Mouse (Mus musculus) MEL (cell line): ENCODE measurements at regions not wholly inside any gene's neighbourhood (a gene's known extent, or its start where the extent isn't known, plus 50 kb on each side); places are given as distances from the start of the nearest gene placed in this dataset.

Experiments used
- DNase-seq: peaks from one replicate; pipeline ENCODE4 v3.0.0; 2011; ENCODE audit warnings: low read depth, low spot score
- H3K27ac ChIP-seq: 2 replicates; pipeline ENCODE4 v1.5.1; 2012; ENCODE audit warnings: low read depth, mild to moderate bottlenecking, control low read depth, low read length, moderate library complexity; ENCODE audit not compliant: control insufficient read depth
- H3K27me3 ChIP-seq, 2 experiments: fragments of 150-350 bp in 1 of 2; sonication (generic) in 1 of 2; 2 replicates each; pipeline ENCODE4 v1.6.1; 2012; ENCODE audit warnings: low read length in 2 of 2, mild to moderate bottlenecking in 2 of 2, improper control_type of control experiment in 1 of 2, moderate library complexity in 1 of 2; ENCODE audit not compliant: insufficient read depth in 2 of 2, control insufficient read depth in 1 of 2
- H3K36me3 ChIP-seq, 2 experiments: 2 replicates each; pipeline ENCODE4 v1.6.1; 2012 to 2014; ENCODE audit warnings: low read length in 2 of 2, improper control_type of control experiment in 1 of 2, inconsistent platforms in 1 of 2, mild to moderate bottlenecking in 1 of 2; ENCODE audit not compliant: insufficient read depth in 2 of 2, control insufficient read depth in 1 of 2
- H3K4me1 ChIP-seq, 2 experiments: fragments of 150-350 bp in 1 of 2; sonication (generic) in 1 of 2; 2 replicates each; pipeline ENCODE4 v1.6.1; 2012; ENCODE audit warnings: low read length in 2 of 2, improper control_type of control experiment in 1 of 2, mild to moderate bottlenecking in 1 of 2; ENCODE audit not compliant: insufficient read depth in 2 of 2, control insufficient read depth in 1 of 2
- H3K4me3 ChIP-seq, 2 experiments: fragments of 150-350 bp in 1 of 2; sonication (generic) in 1 of 2; 2 replicates each; pipeline ENCODE4 v1.5.1; 2012; ENCODE audit warnings: low read depth in 2 of 2, low read length in 2 of 2, mild to moderate bottlenecking in 2 of 2, moderate library complexity in 2 of 2, control low read depth in 1 of 2, improper control_type of control experiment in 1 of 2; ENCODE audit not compliant: control insufficient read depth in 1 of 2, insufficient read depth in 1 of 2
- H3K79me2 ChIP-seq: 2 replicates; pipeline ENCODE4 v1.6.1; 2012; ENCODE audit warnings: mild to moderate bottlenecking, low read length, moderate library complexity; ENCODE audit not compliant: control insufficient read depth, poor library complexity, insufficient read depth
- H3K9ac ChIP-seq: 2 replicates; pipeline ENCODE4 v1.6.1; 2012; ENCODE audit warnings: low read depth, mild to moderate bottlenecking, control low read depth, low read length, moderate library complexity; ENCODE audit not compliant: control insufficient read depth, poor library complexity, severe bottlenecking
- H3K9me3 ChIP-seq: fragments of 150-350 bp; sonication (generic); replicated peaks from 2 replicates; pipeline ENCODE4 v1.6.1; 2012; ENCODE audit warnings: mild to moderate bottlenecking, low read length, improper control_type of control experiment, moderate library complexity; ENCODE audit not compliant: insufficient read depth
- CHD2 ChIP-seq: IDR thresholded peaks from 2 replicates; pipeline ENCODE4 v1.6.1; 2011; ENCODE audit warnings: low read length, improper control_type of control experiment
- CTCF ChIP-seq, 3 experiments: IDR thresholded peaks in 2 of 3; conservative IDR thresholded peaks in 1 of 3; 2 replicates each; pipeline ENCODE4 v1.5.1; 2011 to 2012; ENCODE audit warnings: low read length in 3 of 3, low read depth in 2 of 3, mild to moderate bottlenecking in 2 of 3, improper control_type of control experiment in 1 of 3, inconsistent platforms in 1 of 3, mixed read lengths in 1 of 3, moderate library complexity in 1 of 3; ENCODE audit not compliant: control insufficient read depth in 1 of 3, insufficient read depth in 1 of 3, poor library complexity in 1 of 3, severe bottlenecking in 1 of 3
- EP300 ChIP-seq, 2 experiments: IDR thresholded peaks; 2 replicates each; pipeline ENCODE4 v1.6.1; 2011; ENCODE audit warnings: improper control_type of control experiment in 2 of 2, low read length in 2 of 2, low read depth in 1 of 2, mild to moderate bottlenecking in 1 of 2
- GATA1 ChIP-seq: IDR thresholded peaks from 2 replicates; pipeline ENCODE4 v1.6.1; 2011; ENCODE audit warnings: low read depth, low read length, improper control_type of control experiment
- HCFC1 ChIP-seq: IDR thresholded peaks from 2 replicates; pipeline ENCODE4 v1.6.1; 2012; ENCODE audit warnings: low read depth, mild to moderate bottlenecking, inconsistent platforms, low read length, improper control_type of control experiment, moderate library complexity
- JUND ChIP-seq: IDR thresholded peaks from 2 replicates; pipeline ENCODE4 v1.6.1; 2011; ENCODE audit warnings: low read depth, mild to moderate bottlenecking, improper control_type of control experiment, low read length
- KAT2A ChIP-seq: conservative IDR thresholded peaks from 2 replicates; pipeline ENCODE4 v1.6.1; 2012; ENCODE audit warnings: low read depth, low read length, improper control_type of control experiment, inconsistent platforms
- MAZ ChIP-seq: IDR thresholded peaks from 2 replicates; pipeline ENCODE4 v1.6.1; 2012; ENCODE audit warnings: low read depth, mild to moderate bottlenecking, inconsistent platforms, low read length, improper control_type of control experiment
- MEF2A ChIP-seq: IDR thresholded peaks from 2 replicates; pipeline ENCODE4 v1.6.1; 2014; ENCODE audit warnings: low read depth, mild to moderate bottlenecking, inconsistent platforms, low read length, improper control_type of control experiment; ENCODE audit not compliant: poor library complexity, insufficient replicate concordance, severe bottlenecking; ENCODE audit errors: extremely low read depth
- MXI1 ChIP-seq: IDR thresholded peaks from 2 replicates; pipeline ENCODE4 v1.6.1; 2011; ENCODE audit warnings: mild to moderate bottlenecking, low read depth, low read length, improper control_type of control experiment
- MYB ChIP-seq: IDR thresholded peaks from 2 replicates; pipeline ENCODE4 v1.6.1; 2011; ENCODE audit warnings: mild to moderate bottlenecking, low read depth, low read length, improper control_type of control experiment
- NRF1 ChIP-seq: IDR thresholded peaks from 2 replicates; pipeline ENCODE4 v1.6.1; 2014; ENCODE audit warnings: low read depth, mild to moderate bottlenecking, inconsistent platforms, low read length, improper control_type of control experiment, moderate library complexity; ENCODE audit not compliant: poor library complexity, insufficient read depth, severe bottlenecking
- POLR2A ChIP-seq, 2 experiments: IDR thresholded peaks; 2 replicates each; pipeline ENCODE4 v1.6.1; 2011 to 2012; ENCODE audit warnings: low read length in 2 of 2, mild to moderate bottlenecking in 2 of 2, control low read depth in 1 of 2, improper control_type of control experiment in 1 of 2, low read depth in 1 of 2, moderate library complexity in 1 of 2; ENCODE audit not compliant: control insufficient read depth in 1 of 2, insufficient read depth in 1 of 2, poor library complexity in 1 of 2
- POLR2AphosphoS2 ChIP-seq: IDR thresholded peaks from 2 replicates; pipeline ENCODE4 v1.6.1; 2011; ENCODE audit warnings: low read length, improper control_type of control experiment
- RCOR1 ChIP-seq: IDR thresholded peaks from 2 replicates; pipeline ENCODE4 v1.6.1; 2012; ENCODE audit warnings: low read depth, mild to moderate bottlenecking, inconsistent platforms, low read length, improper control_type of control experiment
- SMC3 ChIP-seq: IDR thresholded peaks from 2 replicates; pipeline ENCODE4 v1.6.1; 2011; ENCODE audit warnings: low read depth, low read length, improper control_type of control experiment
- TBP ChIP-seq: IDR thresholded peaks from 2 replicates; pipeline ENCODE4 v1.8.0; 2011; ENCODE audit warnings: low read depth, low read length, improper control_type of control experiment
- USF1 ChIP-seq: IDR thresholded peaks from 2 replicates; pipeline ENCODE4 v1.6.1; 2014; ENCODE audit warnings: low read depth, mild to moderate bottlenecking, inconsistent platforms, low read length, improper control_type of control experiment, moderate library complexity

- no peak for TF ChIP-seq MAZ
- no peak for TF ChIP-seq TBP
- no peak for TF ChIP-seq POLR2A (IDR thresholded peaks at IDR 0.05; ENCODE audit: control insufficient read depth in 1 of 2, insufficient read depth in 1 of 2, low read depth in 1 of 2, low read length in 2 of 2, poor library complexity in 1 of 2)
- no peak for TF ChIP-seq MYB
- TF ChIP-seq CHD2, result no peak
- TF ChIP-seq NRF1, result no peak
- no peak for TF ChIP-seq USF1
- no peak for TF ChIP-seq EP300 (IDR thresholded peaks at IDR 0.05; ENCODE audit: low read depth in 1 of 2, low read length in 2 of 2)
- TF ChIP-seq POLR2AphosphoS2, result no peak
- no peak for TF ChIP-seq CTCF (IDR thresholded peaks at IDR 0.05 in 2 of 3, conservative IDR thresholded peaks at IDR 0.05 in 1 of 3; ENCODE audit: control insufficient read depth in 1 of 3, insufficient read depth in 1 of 3, low read depth in 2 of 3, low read length in 3 of 3, poor library complexity in 1 of 3, severe bottlenecking in 1 of 3)
- no peak for TF ChIP-seq HCFC1
- no peak for TF ChIP-seq RCOR1
- Histone ChIP-seq H3K36me3 (no peaks in the 10 kb centered on the region), H3K27me3 (no peaks in the 10 kb centered on the region), H3K4me1 (no peaks in the 10 kb centered on the region), H3K27ac (no peak overlapping the region), H3K9ac (no peak overlapping the region), H3K79me2 (no peaks in the 10 kb centered on the region), H3K4me3 (no peak overlapping the region), H3K9me3 (no peaks in the 10 kb centered on the region)
- no peak for DNase-seq
These were observed 65.8 kb upstream of the Adcy1 start for GRCm38 (mm10) chr11:6997508-6997907.

- no peak overlapping the region for H3K27ac ChIP-seq
- H3K27me3 ChIP-seq, result no peaks in the 10 kb centered on the region
- H3K9ac ChIP-seq, result no peak overlapping the region
- no peaks in the 10 kb centered on the region for H3K79me2 ChIP-seq
- no peak overlapping the region for H3K4me3 ChIP-seq
- no peaks in the 10 kb centered on the region for H3K4me1 ChIP-seq
- no peaks in the 10 kb centered on the region for H3K9me3 ChIP-seq
- no peak for DNase-seq
- no peaks in the 10 kb centered on the region for H3K36me3 ChIP-seq
- TF ChIP-seq EP300 (IDR thresholded peaks at IDR 0.05; ENCODE audit: low read depth in 1 of 2, low read length in 2 of 2), result no peak
- TF ChIP-seq CTCF (IDR thresholded peaks at IDR 0.05 in 2 of 3, conservative IDR thresholded peaks at IDR 0.05 in 1 of 3; ENCODE audit: control insufficient read depth in 1 of 3, insufficient read depth in 1 of 3, low read depth in 2 of 3, low read length in 3 of 3, poor library complexity in 1 of 3, severe bottlenecking in 1 of 3), result no peak
- no peak for TF ChIP-seq SMC3
These were observed 69.6 kb upstream of the Adcy1 start for GRCm38 (mm10) chr11:6993731-6994130.

GRCm38 (mm10) chr11:6991626-6992025 is 71.7 kb upstream of the Adcy1 start:
- DNase-seq, result no peak
- H3K9ac ChIP-seq, result no peak overlapping the region
- H3K27me3 ChIP-seq, result no peaks in the 10 kb centered on the region
- H3K4me1 ChIP-seq, result no peaks in the 10 kb centered on the region
- H3K36me3 ChIP-seq, result no peaks in the 10 kb centered on the region
- TF ChIP-seq JUND, result no peak
- no peak for TF ChIP-seq MXI1
- no peak for TF ChIP-seq GATA1
- no peak for TF ChIP-seq RCOR1
- no peak for TF ChIP-seq KAT2A
- no peak for TF ChIP-seq MEF2A
- TF ChIP-seq HCFC1, result no peak
- H3K4me3 ChIP-seq, result no peak overlapping the region
- H3K9me3 ChIP-seq, result no peaks in the 10 kb centered on the region
- no peaks in the 10 kb centered on the region for H3K79me2 ChIP-seq
- no peak overlapping the region for H3K27ac ChIP-seq
